8 mouse cellular contexts compared by ENCODE assay signal in the genomic region with DNA sequence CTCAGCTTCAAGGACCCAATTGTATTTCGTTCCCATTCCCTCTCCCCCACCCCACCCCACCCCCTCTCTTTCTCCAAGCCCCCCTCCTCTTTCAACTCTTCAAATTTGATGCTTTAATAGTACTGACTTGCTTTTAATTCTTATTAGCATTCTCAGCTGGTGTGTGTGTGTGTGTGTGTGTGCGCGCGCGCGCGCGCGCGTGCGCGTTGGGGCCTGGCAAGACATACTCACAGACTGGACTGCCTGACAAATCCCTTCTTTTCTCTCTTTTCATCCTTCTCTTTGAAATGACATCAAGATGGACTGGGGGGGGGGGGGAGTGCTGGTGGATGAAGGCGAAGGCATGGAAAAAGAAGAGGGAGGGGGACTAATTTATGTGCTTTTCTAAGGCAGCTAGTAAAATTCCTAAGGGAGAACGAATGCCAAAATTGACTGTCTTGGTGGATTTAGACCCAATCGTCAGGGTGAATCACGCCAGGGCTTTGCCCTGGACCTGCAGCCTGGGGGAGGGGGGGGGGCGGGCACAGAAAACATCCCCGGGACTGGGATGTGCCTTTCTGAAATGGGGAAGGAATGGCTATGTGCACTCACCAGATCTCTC. TPM values are rescaled to one million over a fixed set of nuclear protein-coding genes. Genes with fewer than 3 reads are reported as not detected.
DNase-seq lines count a peak whose midpoint lies in the region; ATAC-seq and TF ChIP-seq lines count a peak whose summit lies in the region.

No protein-coding gene starts in this region.

- TF ChIP-seq POLR2A in kidney, adult 2 months (IDR thresholded peaks at IDR 0.05; ENCODE audit: low read depth, low read length) = no peak

- H3K4me1 ChIP-seq in kidney, adult 2 months (ENCODE audit: control insufficient read depth, insufficient read depth, low read length) = peaks cover 51% of the 10 kb centered on the region
- peaks cover 94% of the 10 kb centered on the region for H3K4me1 ChIP-seq in heart, embryonic 13.5 days
- H3K4me1 ChIP-seq in liver, embryonic 11.5 days (replicated peaks; ENCODE audit: control insufficient read depth, insufficient read depth, low read length) = peaks cover 85% of the 10 kb centered on the region

- TF ChIP-seq CTCF in kidney, adult 2 months (conservative IDR thresholded peaks at IDR 0.05; ENCODE audit: insufficient read depth, insufficient read length, low read depth, low read length) = no peak

- H3K9me3 ChIP-seq in heart, embryonic 13.5 days = no peaks in the 10 kb centered on the region
- H3K9me3 ChIP-seq in liver, embryonic 11.5 days (ENCODE audit: control insufficient read depth, low read length) = no peaks in the 10 kb centered on the region

- WGBS in kidney, adult 2 months = 10% methylated on average over 18 of the region's 18 CpGs
- WGBS in heart, embryonic 13.5 days = 2% methylated on average over 17 of the region's 18 CpGs
- under 1% methylated on average over 18 of the region's 18 CpGs for WGBS in liver, embryonic 11.5 days

- H3K36me3 ChIP-seq in kidney, adult 2 months (ENCODE audit: control insufficient read depth, insufficient read depth, low read length) = no peaks in the 10 kb centered on the region
- no peaks in the 10 kb centered on the region for H3K36me3 ChIP-seq in heart, embryonic 13.5 days
- H3K36me3 ChIP-seq in liver, embryonic 11.5 days (ENCODE audit: control insufficient read depth, insufficient read depth, low read length) = no peaks in the 10 kb centered on the region

- no peak for ATAC-seq in heart, embryonic 13.5 days (ENCODE audit: extremely low read depth, insufficient number of reproducible peaks, low FRiP score, low TSS enrichment)
- no peak for ATAC-seq in liver, embryonic 11.5 days (replicated peaks; ENCODE audit: low FRiP score)

- H3K4me2 ChIP-seq in heart, embryonic 13.5 days = peak overlapping the region; percentile 83
- peak overlapping the region; percentile 96 for H3K4me2 ChIP-seq in liver, embryonic 11.5 days

- H3K9ac ChIP-seq in heart, embryonic 13.5 days = peak overlapping the region; percentile 86
- H3K9ac ChIP-seq in liver, embryonic 11.5 days (ENCODE audit: low read depth, low read length) = peak overlapping the region; percentile 32; the same call in 1 of the 2 replicates

- DNase-seq in kidney, adult 2 months = peak; percentile 53
- no peak for DNase-seq in kidney, adult 11 months
- peak; percentile 65 for DNase-seq in adrenal gland, postnatal 14 days
- DNase-seq in liver, embryonic 11.5 days (ENCODE audit: low spot score) = peak; percentile 68
- peak; percentile 51 for DNase-seq in retina, embryonic 14.5 days (ENCODE audit: low spot score)
- DNase-seq in spleen, adult 12 weeks (ENCODE audit: low spot score) = no peak
- no peak for DNase-seq in yolk sac, embryonic 10.5 days (ENCODE audit: low spot score)

- no peaks in the 10 kb centered on the region for H3K27me3 ChIP-seq in kidney, adult 2 months (replicated peaks; ENCODE audit: control insufficient read depth, insufficient read depth, low read length)
- no peaks in the 10 kb centered on the region for H3K27me3 ChIP-seq in heart, embryonic 13.5 days (replicated peaks)
- H3K27me3 ChIP-seq in liver, embryonic 11.5 days (replicated peaks; ENCODE audit: control insufficient read depth, insufficient read depth, low read length) = 0 out of 2 replicates have a peak, but pooled peaks cover 6% of the 10 kb centered on the region

- peak overlapping the region; percentile 92 for H3K27ac ChIP-seq in kidney, adult 2 months (ENCODE audit: insufficient read depth, low read depth, low read length)
- peak overlapping the region; percentile 100 for H3K27ac ChIP-seq in heart, embryonic 13.5 days (replicated peaks)
- H3K27ac ChIP-seq in liver, embryonic 11.5 days (ENCODE audit: low read depth, low read length) = peak overlapping the region; percentile 96

- peak overlapping the region; percentile 52; the same call in 1 of the 2 replicates for H3K4me3 ChIP-seq in kidney, adult 2 months (ENCODE audit: insufficient read depth, low read depth, low read length)
- peak overlapping the region; percentile 55 for H3K4me3 ChIP-seq in heart, embryonic 13.5 days
- H3K4me3 ChIP-seq in liver, embryonic 11.5 days (ENCODE audit: low read depth, low read length) = peak overlapping the region; percentile 54

RNA-seq across cellular contexts. Expression of a gene that starts 8.2 kb away (rescaled TPM):
- polyA plus RNA-seq in kidney, adult 2 months (2012; rRNA removed) = 22.0 and 27.8 TPM in 2 replicates
- 48.4 and 53.8 TPM in 2 replicates for total RNA-seq in adrenal gland, postnatal 14 days (2021)
- 32.7 and 34.1 TPM in 2 replicates for polyA plus RNA-seq in heart, embryonic 13.5 days (2015; fragmentation: Nextera tagmentation; extraction: Ambion mirVana)
- polyA plus RNA-seq in liver, embryonic 11.5 days (2014; fragmentation: Nextera tagmentation; extraction: Ambion mirVana) = 9.7 and 9.8 TPM in 2 replicates

RNA-seq across cellular contexts. Expression of a gene that starts 54.0 kb away (rescaled TPM):
- 28.8 and 34.2 TPM in 2 replicates for polyA plus RNA-seq in kidney, adult 2 months (2012; rRNA removed)
- total RNA-seq in adrenal gland, postnatal 14 days (2021) = 26.2 and 29.1 TPM in 2 replicates
- polyA plus RNA-seq in heart, embryonic 13.5 days (2015; fragmentation: Nextera tagmentation; extraction: Ambion mirVana) = 18.4 and 21.3 TPM in 2 replicates
- polyA plus RNA-seq in liver, embryonic 11.5 days (2014; fragmentation: Nextera tagmentation; extraction: Ambion mirVana) = 23.8 and 28.1 TPM in 2 replicates

Comparison
In these comparisons a context has a peak if more than half of its experiments do, and no peak if none do; other contexts are left out.
1. DNase-seq: peak in kidney, adult 2 months (single experiment), adrenal gland, postnatal 14 days (single experiment), liver, embryonic 11.5 days (single experiment) and retina, embryonic 14.5 days (single experiment); none in kidney, adult 11 months (single experiment), spleen, adult 12 weeks (single experiment) and yolk sac, embryonic 10.5 days (single experiment).
2. Peak in every context shown above with its lines, with median percentiles within 50 percentile points of each other: H3K27ac ChIP-seq and H3K4me3 ChIP-seq.